Mouse (Mus musculus) embryonic fibroblast, embryonic 13.5 days (primary cell): Measurements from ENCODE around the gene Spp2.

Source experiments
- CTCF ChIP-seq: IDR thresholded peaks from 2 replicates; pipeline ENCODE4 v1.5.1; 2011; ENCODE audit warnings: mild to moderate bottlenecking, control low read depth, low read length, moderate library complexity, borderline replicate concordance; ENCODE audit not compliant: insufficient read depth
- POLR2A ChIP-seq: IDR thresholded peaks from 2 replicates; pipeline ENCODE4 v1.6.1; 2011; ENCODE audit warnings: low read depth, mild to moderate bottlenecking, control low read depth, low read length, moderate library complexity

GRCm38 (mm10) chr1:88412013-88412412 lies 5.3 kb downstream of the Spp2 start:
- TF ChIP-seq POLR2A (no peak), CTCF (no peak)
